In the genomic region with DNA sequence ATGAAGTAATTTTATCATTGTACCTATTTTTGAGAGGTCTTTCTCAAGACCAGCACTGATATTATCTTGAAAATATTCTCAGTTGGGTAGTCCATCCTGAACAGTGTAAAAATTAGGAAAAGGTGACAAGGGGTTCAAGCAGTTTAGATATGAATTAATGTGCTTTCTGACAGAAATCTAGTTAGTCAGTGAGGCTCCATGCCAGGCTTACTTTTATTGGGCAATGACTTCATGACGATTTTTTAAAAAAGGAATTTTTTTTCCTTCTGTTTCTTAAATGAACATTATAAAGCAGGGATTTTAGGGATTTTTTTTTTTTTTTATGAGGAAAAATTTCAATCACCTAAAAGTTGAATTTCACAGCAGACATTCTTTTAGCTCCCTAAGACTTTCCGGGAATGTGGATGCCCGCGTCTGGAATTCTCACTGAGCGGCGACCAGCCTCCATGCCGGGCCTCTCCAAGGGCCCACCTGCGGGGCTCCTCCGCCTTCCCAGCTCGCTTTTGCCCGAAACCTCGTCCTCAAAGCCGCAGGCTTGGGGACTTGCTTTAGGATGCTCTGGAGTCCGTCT, we compare ENCODE assay signal across 8 mouse cellular contexts. TPM values are rescaled to one million over a fixed set of nuclear protein-coding genes. Genes with fewer than 3 reads are reported as not detected.
DNase-seq lines count a peak whose midpoint lies in the region; ATAC-seq lines count a peak whose summit lies in the region.

No protein-coding gene starts in this region.

- 1% methylated on average over 14 of the region's 14 CpGs for WGBS in liver, embryonic 12.5 days (ENCODE audit: insufficient replicate concordance)
- WGBS in stomach, embryonic 16.5 days, result under 1% methylated on average over 14 of the region's 14 CpGs

- peak overlapping the region; percentile 100 for H3K9ac ChIP-seq in liver, embryonic 12.5 days
- peak overlapping the region; percentile 100 for H3K9ac ChIP-seq in stomach, embryonic 16.5 days (ENCODE audit: low read length)

- H3K9me3 ChIP-seq in liver, embryonic 12.5 days (replicated peaks), result no peaks in the 10 kb centered on the region
- H3K9me3 ChIP-seq in stomach, embryonic 16.5 days (replicated peaks; ENCODE audit: control insufficient read depth, low read length), result no peaks in the 10 kb centered on the region

- peak overlapping the region; percentile 79 for H3K4me2 ChIP-seq in liver, embryonic 12.5 days
- peak overlapping the region; percentile 70 for H3K4me2 ChIP-seq in stomach, embryonic 16.5 days (ENCODE audit: low read depth, low read length)

- H3K36me3 ChIP-seq in liver, embryonic 12.5 days, result peaks cover 15% of the 10 kb centered on the region; the same call in 1 of the 2 replicates
- H3K36me3 ChIP-seq in stomach, embryonic 16.5 days (ENCODE audit: control insufficient read depth, insufficient read depth, low read length), result no peaks in the 10 kb centered on the region

- DNase-seq in cerebellum, adult 9-10 months, result peak; percentile 47
- DNase-seq in cerebellum, adult 9-11 months, result no peak
- peak; percentile 55 for DNase-seq in 3T3-L1 (ENCODE audit: low read depth, low spot score)
- DNase-seq in left cerebral cortex, postnatal 36 days (ENCODE audit: low spot score in 2 of 2), result no peak
- DNase-seq in left cerebral cortex, postnatal 10 days (ENCODE audit: extremely low spot score in 1 of 2, low spot score in 2 of 2), result no peak

- intact Hi-C loops in left cerebral cortex, postnatal 36 days (cut with DNase I), result loop anchor here (2.0 to 10.0 kb wide), 2 partner anchors 71 to 151 kb away; a partner anchor contains a TSS
- intact Hi-C loops in left cerebral cortex, postnatal 10 days (cut with DNase I), result no loop called here

- peaks cover 38% of the 10 kb centered on the region for H3K4me1 ChIP-seq in liver, embryonic 12.5 days
- peaks cover 19% of the 10 kb centered on the region for H3K4me1 ChIP-seq in stomach, embryonic 16.5 days (ENCODE audit: control insufficient read depth, insufficient read depth, low read length)

- peak; percentile 66 for ATAC-seq in erythroid progenitor cell, adult 5-6 weeks (replicated peaks; ENCODE audit: low FRiP score, poor library complexity, severe bottlenecking)
- peak; percentile 57 for ATAC-seq in liver, embryonic 12.5 days
- ATAC-seq in stomach, embryonic 16.5 days (ENCODE audit: insufficient read depth, low FRiP score), result no peak

- H3K27me3 ChIP-seq in liver, embryonic 12.5 days (replicated peaks), result no peaks in the 10 kb centered on the region
- H3K27me3 ChIP-seq in stomach, embryonic 16.5 days (ENCODE audit: control insufficient read depth, insufficient read depth, low read length), result no peaks in the 10 kb centered on the region

- H3K27ac ChIP-seq in liver, embryonic 12.5 days, result peak overlapping the region; percentile 99
- peak overlapping the region; percentile 100 for H3K27ac ChIP-seq in stomach, embryonic 16.5 days (ENCODE audit: low read length)

- peak overlapping the region; percentile 100 for H3K4me3 ChIP-seq in liver, embryonic 12.5 days
- peak overlapping the region; percentile 91 for H3K4me3 ChIP-seq in stomach, embryonic 16.5 days (replicated peaks; ENCODE audit: low read length)

RNA-seq across cellular contexts. Expression of a gene that starts 0.7 kb away (rescaled TPM):
- total RNA-seq in erythroid progenitor cell, adult 5-6 weeks (2015; ENCODE audit: low replicate concordance), result 68.5 and 91.0 TPM in 2 replicates
- 101 and 126 TPM in 2 replicates for total RNA-seq in erythroid progenitor cell, adult 5-6 weeks (2017; ENCODE audit: low replicate concordance)
- 10.7 and 11.7 TPM in 2 replicates for polyA plus RNA-seq in liver, embryonic 12.5 days (2016; fragmentation: Nextera tagmentation; extraction: Ambion mirVana)
- 6.8 and 8.1 TPM in 2 replicates for polyA plus RNA-seq in stomach, embryonic 16.5 days (2015; fragmentation: Nextera tagmentation; extraction: Ambion mirVana)
- 10 to 100 TPM; 55.7 to 85.0 TPM for total RNA-seq in left cerebral cortex, postnatal 36 days (2021)
- 10 to 100 TPM; 59.7 to 63.2 TPM for total RNA-seq in left cerebral cortex, postnatal 10 days (2021)

Comparison
In these comparisons a context has a peak if more than half of its experiments do, and no peak if none do; other contexts are left out.
1. DNase-seq: peak in cerebellum, adult 9-10 months (single experiment) and 3T3-L1 (single experiment); none in cerebellum, adult 9-11 months (single experiment), left cerebral cortex, postnatal 36 days (0 of 2) and left cerebral cortex, postnatal 10 days (0 of 2).